Mouse (Mus musculus) erythroid progenitor cell, adult 5-6 weeks (primary cell): ENCODE results near the gene Kif21a. TPM values are rescaled to one million over a fixed set of nuclear protein-coding genes. Genes with fewer than 3 reads are reported as not detected.

Experiments used
- ATAC-seq: replicated peaks from 2 replicates; pipeline ENCODE4 v1.8.0; 2016; ENCODE audit warnings: moderate number of reproducible peaks, mild to moderate bottlenecking, moderate TSS enrichment, inconsistent platforms; ENCODE audit not compliant: poor library complexity, low FRiP score, severe bottlenecking
- total RNA-seq, 2 experiments: library from RNA; stranded (forward) in 1 of 2; stranded (reverse) in 1 of 2; fragments of 150-400 nt in 1 of 2; fragments of 186-747, 209-891 nt in 1 of 2; gene quantifications; 2 replicates each; pipeline versions ENCODE4 v1.2.3 to v1.2.4; 2015 to 2017; ENCODE audit warnings: low replicate concordance in 2 of 2

Gene Kif21a
- total RNA-seq, 2 experiments from 2014 or later: not detected

- ATAC-seq: no peak
These were observed 27.5 kb downstream of the Kif21a start for GRCm38 (mm10) chr15:91022276-91022675.

- no peak for ATAC-seq
These were observed 30.9 kb downstream of the Kif21a start for GRCm38 (mm10) chr15:91018861-91019187.

GRCm38 (mm10) chr15:91018161-91018860 lies 31.4 kb downstream of the Kif21a start:
- ATAC-seq: no peak

GRCm38 (mm10) chr15:91017261-91018160 lies 32.2 kb downstream of the Kif21a start:
- no peak for ATAC-seq

- no peak for ATAC-seq
These were observed 33.4 kb downstream of the Kif21a start for GRCm38 (mm10) chr15:91016366-91016765.

GRCm38 (mm10) chr15:91012793-91013580 lies 36.8 kb downstream of the Kif21a start:
- no peak for ATAC-seq

- ATAC-seq: no peak
These were observed 39.5 kb downstream of the Kif21a start for GRCm38 (mm10) chr15:91010218-91010617.

- no peak for ATAC-seq
These were observed 42.5 kb downstream of the Kif21a start for GRCm38 (mm10) chr15:91007123-91007830.

GRCm38 (mm10) chr15:91004726-91005125 lies 45.0 kb downstream of the Kif21a start:
- no peak for ATAC-seq

- no peak for ATAC-seq
These were observed 48.6 kb downstream of the Kif21a start for GRCm38 (mm10) chr15:91001037-91001616.

- ATAC-seq: no peak
These were observed 49.3 kb downstream of the Kif21a start for GRCm38 (mm10) chr15:91000280-91001036.

- ATAC-seq: no peak
These were observed 56.9 kb downstream of the Kif21a start for GRCm38 (mm10) chr15:90992871-90993270.

GRCm38 (mm10) chr15:90992388-90992787 lies 57.4 kb downstream of the Kif21a start:
- no peak for ATAC-seq

- ATAC-seq: no peak
These were observed 57.9 kb downstream of the Kif21a start for GRCm38 (mm10) chr15:90991843-90992242.

- ATAC-seq: no peak
These were observed 62.0 kb downstream of the Kif21a start for GRCm38 (mm10) chr15:90987714-90988250.

- no peak for ATAC-seq
These were observed 73.8 kb downstream of the Kif21a start for GRCm38 (mm10) chr15:90975914-90976313.

GRCm38 (mm10) chr15:90971914-90972767 lies 77.6 kb downstream of the Kif21a start:
- ATAC-seq: no peak

GRCm38 (mm10) chr15:90963320-90963719 lies 86.4 kb downstream of the Kif21a start:
- ATAC-seq: no peak
